Mouse (Mus musculus) kidney, adult 9 months (tissue): ENCODE results near the gene Usp44.

Experiments used
- DNase-seq: peaks from one replicate; pipeline ENCODE4 v3.0.0; 2022

The Usp44 gene

DNA sequence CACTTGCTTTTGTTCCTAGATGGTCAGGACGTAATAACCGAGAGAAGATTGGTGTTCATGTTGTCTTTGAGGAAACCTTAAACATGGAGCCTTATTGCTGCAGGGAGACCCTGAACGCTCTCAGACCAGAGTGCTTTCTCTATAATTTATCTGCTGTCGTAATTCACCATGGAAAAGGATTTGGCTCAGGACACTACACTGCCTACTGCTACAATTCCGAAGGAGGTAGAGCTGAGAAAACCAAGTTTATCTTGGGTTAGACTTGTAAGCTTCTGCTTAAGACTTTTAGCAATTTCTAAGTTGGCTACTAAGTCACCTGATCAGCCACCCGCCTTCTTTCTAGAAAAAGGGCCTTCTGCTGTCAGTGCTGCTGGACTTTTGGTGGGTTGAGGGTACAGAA, 24.7 kb downstream of the Usp44 start:
- no peak for DNase-seq

DNA sequence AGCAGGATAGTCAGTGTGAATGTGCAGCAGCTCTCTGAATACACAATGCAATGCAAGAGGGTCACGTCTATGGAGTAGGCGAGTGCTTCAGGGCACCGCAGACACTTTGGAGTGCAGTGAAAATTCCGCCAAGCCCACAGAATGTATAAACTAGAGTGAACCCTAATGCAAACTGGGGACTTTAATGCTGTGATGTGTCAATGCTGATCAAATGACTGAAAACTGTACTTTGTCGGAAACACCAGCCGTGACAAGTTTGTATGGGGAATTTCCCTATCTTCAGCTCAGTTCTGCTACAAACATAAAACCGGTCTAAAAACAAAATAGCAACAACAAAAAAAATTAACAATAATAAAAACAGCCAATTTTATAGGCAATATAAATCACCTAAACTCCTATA, 37.0 kb downstream of the Usp44 start:
- DNase-seq, result no peak

DNA sequence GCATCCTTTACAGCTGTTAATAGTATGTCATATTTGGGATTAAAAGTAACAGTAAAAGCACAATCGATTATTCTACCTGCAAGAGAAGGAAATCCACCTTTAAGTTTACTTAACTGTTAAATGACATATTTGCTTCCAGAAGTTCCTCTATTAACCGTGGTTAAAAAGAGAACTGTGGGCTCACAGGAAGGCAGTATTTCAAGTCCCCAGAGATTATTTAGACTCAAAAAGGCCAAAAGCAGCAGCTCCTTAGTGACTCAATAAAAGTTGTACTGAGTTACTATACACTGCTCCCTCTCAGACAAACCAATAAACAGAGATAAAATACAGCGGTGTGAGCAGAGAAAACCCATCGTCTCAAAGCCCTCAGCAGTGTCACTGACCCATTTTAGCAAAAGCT, 37.5 kb downstream of the Usp44 start:
- no peak for DNase-seq

DNA sequence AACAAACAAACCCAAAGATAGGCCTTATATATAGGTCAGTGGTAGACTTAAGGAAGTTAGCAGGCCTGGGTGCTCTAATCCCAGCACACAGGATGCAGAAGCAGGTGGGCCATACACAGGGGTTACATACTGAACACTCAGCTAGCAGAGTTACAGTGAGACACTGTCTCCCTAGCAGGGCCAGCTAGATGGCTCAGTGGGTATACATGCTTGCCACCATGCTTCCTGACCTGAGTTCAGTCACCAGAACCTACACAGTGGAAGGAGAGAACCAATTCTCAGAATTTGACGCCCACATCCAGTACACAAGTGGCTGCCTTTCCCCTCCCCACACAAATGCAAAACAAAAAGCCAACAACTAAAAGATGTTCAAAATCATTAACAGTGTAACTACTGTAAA, 45.4 kb downstream of the Usp44 start:
- DNase-seq, result no peak

DNA sequence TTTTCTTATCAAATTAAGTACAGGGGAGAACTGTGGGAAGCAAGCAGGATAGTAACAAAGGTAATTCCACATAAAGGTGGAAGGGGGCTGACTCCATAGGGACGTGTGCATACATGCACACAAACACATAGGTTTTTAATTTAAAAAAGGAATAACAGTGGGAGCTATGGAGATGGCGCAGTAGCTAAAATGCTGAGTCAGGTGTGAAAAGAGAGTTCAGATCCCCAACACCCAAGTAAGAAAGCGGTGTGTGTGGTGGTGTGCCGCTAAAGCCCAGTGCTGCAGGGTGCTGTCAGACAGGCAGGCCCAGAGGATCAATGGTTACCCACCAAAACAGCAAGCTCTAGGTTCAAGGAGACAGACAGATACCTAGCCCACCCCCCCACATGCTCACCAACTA, 47.4 kb downstream of the Usp44 start:
- no peak for DNase-seq

DNA sequence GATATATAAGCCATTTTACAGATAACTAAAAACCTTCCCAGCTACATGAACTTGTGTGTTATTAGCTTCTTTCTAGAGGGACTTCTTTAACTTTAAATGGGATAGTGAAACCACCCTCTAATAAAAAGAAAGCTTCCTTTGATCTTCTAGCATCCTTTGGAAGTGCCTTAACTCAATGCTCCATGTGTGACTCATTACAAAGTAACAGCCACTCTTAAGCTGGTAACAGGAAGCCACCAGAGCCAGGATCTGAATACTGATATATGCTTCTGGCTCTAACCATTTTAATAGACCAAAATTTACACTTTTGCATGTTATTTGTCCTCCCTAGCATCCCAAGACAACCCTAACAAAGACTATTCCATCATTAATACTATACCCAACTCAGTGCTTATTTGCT, 50.6 kb downstream of the Usp44 start:
- DNase-seq, result no peak

DNA sequence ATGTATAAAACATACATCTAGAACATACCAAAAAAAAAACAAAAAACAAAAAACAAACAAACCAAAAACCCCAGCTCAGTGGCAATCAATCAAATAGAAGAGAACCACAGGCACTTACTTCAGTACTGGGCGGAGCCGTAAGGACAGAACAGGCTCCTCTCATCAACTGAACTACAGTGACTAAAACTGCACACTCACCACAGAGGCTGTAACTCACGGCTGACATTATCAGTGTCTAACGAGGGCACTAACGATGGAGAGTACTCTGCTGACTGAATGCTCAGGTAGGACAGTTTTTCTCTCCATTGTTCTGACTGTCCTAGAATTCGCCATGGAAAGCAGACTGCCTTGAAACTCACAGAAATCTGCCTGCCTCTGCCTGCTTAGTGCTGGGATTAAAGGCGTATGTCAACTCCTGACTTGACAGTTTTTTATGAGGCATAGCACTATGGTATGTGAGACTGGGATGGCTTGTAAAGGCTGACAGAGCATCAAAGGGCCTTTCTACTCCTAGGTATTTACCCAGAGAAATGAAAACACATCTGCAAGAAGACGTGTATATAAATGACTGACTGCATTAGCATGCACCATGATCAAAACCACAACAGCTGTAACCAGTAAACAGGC, 51.5 kb downstream of the Usp44 start:
- DNase-seq, result no peak

DNA sequence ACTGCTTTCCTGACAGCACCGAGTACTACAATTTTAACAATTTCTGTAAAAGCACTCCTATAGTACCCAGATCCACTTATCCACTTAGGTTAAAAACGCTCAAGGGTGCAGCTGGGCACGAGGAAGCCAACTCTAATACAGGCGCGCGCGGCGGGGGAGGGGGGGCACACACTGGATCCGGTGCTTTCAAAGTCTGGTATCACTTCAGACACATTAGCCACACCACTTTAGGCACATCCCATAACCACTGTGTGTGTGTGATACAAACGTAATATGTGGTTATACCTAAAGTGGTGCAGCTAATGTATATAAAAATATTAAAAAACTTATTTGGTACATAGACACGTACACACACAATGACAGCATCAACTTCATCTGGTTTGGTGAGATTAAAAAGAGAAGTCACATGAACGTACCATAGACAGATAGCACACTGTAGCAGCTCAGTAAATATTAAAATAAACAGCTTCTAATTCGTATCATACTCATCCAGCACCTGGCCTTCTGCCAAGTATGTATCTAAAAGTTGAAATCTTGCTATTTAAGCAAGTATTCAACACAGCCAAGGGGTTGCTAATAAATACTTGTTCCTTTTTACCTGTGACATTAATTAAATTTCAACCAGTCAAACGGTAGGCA, 54.6 kb downstream of the Usp44 start:
- DNase-seq, result no peak

DNA sequence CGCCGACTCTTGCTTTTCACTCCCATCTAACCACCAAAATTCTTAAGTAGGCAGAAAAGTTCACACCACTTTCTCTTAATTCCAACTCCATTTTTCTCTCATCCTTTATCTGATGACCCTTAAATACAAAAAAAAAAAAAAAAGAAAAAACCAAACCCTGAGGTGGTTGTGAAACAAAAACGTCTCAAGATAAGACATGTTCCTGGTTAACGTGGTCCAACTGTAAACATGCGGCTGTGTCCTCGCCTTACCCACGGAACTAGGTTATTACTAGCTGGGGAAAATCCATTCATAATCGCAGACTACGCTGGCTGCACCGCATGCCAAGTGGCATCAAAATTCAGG, 57.2 kb downstream of the Usp44 start:
- DNase-seq, result no peak

DNA sequence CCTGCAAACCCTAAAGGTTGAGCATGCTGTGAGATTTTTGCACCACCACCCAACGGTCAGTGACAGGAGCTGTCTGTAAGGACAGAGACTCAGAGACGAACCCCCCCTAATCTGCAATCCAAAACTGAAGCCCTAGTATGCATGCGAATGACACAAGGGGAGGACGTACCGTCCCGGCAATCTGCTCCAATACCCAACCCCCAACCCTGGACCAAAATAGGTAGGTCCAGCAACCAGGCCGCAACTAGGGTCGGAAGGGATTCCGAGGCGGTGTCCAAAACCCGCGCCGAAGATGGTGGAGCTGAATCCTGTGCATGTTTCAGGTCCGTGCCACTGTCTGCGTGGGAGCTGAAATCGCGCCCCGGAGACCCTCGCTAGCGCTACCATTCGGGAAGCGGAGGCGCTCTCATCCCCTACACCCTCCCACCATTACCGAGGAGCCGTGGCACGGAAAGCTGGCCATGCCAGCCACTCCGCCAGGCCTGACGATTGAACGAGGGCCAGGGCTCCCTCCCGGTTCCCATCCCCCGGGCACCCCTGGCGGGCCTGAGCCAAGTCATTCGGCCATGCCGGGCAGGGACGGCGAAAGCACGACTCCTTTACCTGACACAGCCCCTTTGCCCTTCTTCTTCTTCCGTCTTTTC, 57.7 kb downstream of the Usp44 start:
- DNase-seq, result peak; percentile 11

DNA sequence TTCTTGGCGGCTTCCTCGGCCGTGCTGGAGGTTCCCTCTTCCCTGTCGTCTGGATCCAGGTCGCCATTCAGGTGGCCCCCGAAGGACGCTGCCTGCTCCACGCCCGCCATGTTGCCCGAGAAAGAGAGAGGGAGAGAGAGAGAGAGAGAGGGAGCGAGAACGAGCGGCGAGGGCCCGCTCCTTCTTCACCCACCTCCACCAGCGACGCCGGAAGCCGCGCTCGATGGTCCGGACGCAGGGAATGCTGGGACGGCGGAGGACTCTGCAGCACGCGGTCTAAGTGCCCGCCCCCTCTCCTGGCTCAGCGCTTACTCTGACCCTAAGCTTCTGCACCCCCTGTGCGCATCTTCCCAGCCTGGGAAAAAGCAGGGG, 58.2 kb downstream of the Usp44 start:
- DNase-seq, result peak; percentile 85

DNA sequence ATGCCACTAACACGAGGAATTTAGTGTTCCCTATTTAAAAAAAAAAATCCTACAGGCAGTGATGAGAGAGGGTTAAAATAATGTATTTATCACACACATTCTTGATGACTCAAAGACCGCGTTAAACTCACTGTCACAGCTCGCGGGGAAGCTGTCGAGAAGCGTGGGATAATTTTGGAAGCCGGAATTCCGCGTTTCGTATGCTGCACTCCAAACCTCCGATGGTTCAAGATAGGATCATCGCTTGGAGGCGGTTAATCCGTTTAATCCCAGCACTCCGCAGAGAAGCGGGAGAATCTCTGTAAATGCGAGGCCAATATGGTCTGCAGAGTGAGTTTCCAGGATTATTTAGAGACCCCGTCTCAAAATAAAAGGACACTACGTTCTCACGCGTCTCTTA, 58.6 kb downstream of the Usp44 start:
- no peak for DNase-seq

DNA sequence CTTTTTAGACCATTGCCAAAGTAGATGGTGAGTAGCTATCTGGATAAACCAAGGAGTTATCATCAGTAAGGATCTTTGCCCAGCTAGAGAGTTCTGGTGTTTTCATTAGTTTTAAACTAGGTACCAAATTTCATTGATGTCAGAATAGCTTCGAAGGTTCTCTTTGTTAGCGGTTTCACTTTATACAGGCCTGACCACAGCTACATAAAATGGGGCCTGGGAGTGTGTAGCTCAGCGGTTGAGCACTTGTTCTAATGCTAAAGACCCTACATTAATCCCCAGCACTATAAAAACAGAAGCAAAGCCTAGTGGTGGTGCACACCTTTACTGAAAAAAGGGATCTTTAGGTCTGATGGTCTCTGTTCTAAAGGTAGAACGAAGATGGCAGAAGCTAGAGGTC, 59.2 kb downstream of the Usp44 start:
- no peak for DNase-seq

DNA sequence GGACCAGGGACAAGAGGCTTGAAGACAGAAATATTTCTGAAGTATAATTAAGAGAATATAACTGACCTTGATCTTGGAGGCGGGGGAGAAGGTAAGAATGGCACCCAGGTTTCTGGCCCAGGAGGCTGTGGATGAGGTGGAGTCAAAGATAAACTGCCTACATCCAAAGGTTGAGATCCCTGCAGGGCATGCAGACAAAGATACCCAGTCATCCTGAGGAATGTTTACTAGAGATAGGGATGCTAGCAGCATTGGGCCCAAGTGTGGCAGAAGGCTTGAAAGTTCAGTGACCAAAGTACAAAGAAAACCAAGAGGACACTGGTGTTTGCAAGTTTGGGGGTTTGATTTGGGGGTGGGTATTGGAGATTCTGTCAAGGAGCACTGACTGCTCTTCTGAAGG, 59.7 kb downstream of the Usp44 start:
- no peak for DNase-seq

DNA sequence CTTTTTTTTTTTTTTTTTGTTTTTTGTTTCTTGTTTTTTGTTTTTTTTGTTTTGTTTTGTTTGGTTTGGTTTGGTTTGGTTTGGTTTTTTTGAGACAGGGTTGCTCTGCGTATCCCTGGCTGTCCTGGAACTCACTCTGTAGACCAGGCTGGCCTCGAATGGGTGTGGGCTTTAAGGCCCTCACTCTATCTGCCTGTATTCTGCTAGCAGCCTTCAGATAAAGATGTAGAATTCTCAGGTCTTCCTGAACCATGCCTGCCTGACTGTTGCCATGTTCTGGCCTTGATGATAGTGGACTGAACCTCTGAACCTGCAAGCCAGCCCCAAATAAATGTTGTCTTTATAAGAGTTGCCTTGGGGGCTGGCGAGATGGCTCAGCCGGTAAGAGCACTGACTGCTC, 61.2 kb downstream of the Usp44 start:
- DNase-seq, result no peak

DNA sequence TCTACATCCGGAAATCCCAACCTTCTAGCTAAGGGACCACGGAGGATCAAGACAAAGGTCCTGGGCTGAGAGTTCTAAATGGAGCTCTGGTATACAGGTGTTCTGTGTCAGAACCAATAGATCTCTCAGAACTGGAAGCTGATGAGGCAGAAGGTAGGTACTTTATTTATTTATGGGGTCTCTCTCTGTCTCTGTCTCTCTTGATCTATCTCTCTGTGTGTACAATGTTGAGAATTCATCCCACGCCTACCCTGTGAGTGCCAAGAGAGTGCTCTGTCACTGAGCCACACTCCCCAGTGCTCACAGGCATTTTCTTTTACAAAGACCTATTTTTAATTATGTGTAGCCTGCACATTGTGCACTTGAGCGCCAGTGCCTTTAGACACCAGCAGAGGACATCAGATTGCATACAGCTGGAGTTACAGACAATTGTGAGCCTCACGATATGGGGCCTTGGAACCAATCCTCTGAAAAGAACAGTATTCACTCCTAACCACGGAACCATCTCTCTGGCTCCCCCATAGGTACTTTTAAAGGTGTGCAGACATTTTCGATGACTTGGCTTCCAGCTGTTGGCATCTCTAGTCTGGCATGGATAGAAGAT, 65.8 kb downstream of the Usp44 start, which contains the start of gene Metap2:
Gene Metap2, minus strand, starts transcription at position 51 of the 604 bp plus-strand sequence.
- DNase-seq, result no peak

DNA sequence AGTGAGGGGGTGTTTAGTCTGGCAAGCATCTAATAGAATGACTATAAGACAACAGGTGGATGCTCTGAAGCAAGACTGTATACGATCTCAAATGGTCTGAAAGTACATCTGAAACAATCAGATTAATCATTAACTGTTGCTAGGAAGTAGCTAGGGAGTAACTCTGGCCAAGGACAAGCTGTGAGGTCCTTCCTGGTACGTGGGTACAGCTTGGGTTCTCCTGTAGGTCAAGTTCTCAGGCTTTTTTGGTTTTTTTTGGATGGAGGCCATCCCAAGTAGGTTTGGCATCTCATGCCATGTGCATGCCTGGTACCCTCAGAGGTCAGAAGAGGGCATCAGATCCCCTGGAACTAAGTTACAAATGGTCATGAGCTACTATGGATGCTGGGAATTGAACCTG, 67.9 kb downstream of the Usp44 start:
- peak; percentile 69 for DNase-seq

DNA sequence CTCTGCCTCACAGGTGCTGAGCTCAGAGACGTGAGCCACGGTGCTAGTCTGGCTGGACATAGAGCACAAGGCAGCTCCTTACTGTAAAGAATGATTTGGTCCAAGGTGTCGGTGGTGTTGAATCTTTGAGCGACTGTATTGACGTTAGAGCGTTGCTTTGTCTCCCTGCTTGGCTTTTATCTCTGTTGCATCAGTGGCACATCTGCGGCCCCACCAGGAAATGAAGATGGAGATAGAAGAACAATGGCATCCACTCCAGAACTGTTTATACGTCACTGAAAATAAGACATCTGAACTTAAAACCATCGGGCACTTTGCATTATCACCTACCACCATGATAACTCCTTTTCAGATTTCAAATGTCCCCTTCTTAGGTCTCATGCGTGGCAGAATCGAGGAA, 68.6 kb downstream of the Usp44 start:
- no peak for DNase-seq

DNA sequence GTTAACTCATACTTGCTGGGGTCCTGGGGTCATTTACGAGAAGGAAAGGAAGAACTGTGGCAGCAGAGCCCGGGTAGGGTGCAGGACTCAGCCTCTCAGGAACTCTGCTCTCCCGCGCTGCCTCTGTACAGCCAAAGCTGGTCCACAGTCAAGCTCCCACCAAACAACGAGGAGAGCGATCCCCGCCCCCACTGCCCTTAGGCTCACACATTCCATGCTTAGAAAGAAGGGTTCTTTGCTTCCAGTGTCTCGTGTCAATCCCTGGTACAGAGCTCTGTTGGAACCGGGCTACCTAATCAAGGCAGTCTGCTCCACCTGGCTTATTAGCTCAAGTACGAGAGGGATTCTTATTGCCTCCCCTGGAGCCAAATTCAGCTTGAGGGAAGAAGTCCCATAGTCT, 76.0 kb downstream of the Usp44 start:
- no peak for DNase-seq
